Mouse (Mus musculus) gastrocnemius, adult 18-20 months (tissue): Measurements from ENCODE around the gene Ech1. TPM values are rescaled to one million over a fixed set of nuclear protein-coding genes. Genes with fewer than 3 reads are reported as not detected.
A peak's percentile ranks its signal among the peaks of the same experiment; 100 is the strongest.

Source experiments
- DNase-seq: peaks from one replicate; pipeline ENCODE4 v3.0.0; 2021; ENCODE audit warnings: low spot score
- total RNA-seq, 2 experiments: library from RNA; stranded (reverse); gene quantifications; 2 replicates each; pipeline ENCODE4 v1.2.3; 2021

Gene Ech1
- total RNA-seq, 2 experiments from 2014 or later: 227 to 344 TPM

GRCm38 (mm10) chr7:28818861-28819452 is 6.1 kb upstream of the Ech1 start:
- no peak for DNase-seq

- no peak for DNase-seq
Observed at GRCm38 (mm10) chr7:28819571-28819970, 5.4 kb upstream of the Ech1 start.

GRCm38 (mm10) chr7:28820358-28821260 is 4.4 kb upstream of the Ech1 start:
- DNase-seq: no peak

GRCm38 (mm10) chr7:28821261-28821831 is 3.7 kb upstream of the Ech1 start:
- peak; percentile 60 for DNase-seq

- DNase-seq: no peak
Observed at GRCm38 (mm10) chr7:28822556-28822955, 2.5 kb upstream of the Ech1 start.

GRCm38 (mm10) chr7:28822993-28823903 is 1.8 kb upstream of the Ech1 start:
- no peak for DNase-seq

GRCm38 (mm10) chr7:28823932-28824331 is 1.1 kb upstream of the Ech1 start:
- DNase-seq: no peak

- no peak for DNase-seq
Observed at GRCm38 (mm10) chr7:28825686-28826401, 827 bp downstream of the Ech1 start.

GRCm38 (mm10) chr7:28826402-28826772 is 1.4 kb downstream of the Ech1 start:
- DNase-seq: no peak

- DNase-seq: no peak
Observed at GRCm38 (mm10) chr7:28827338-28827737, 2.3 kb downstream of the Ech1 start.

GRCm38 (mm10) chr7:28829821-28830220 is 4.8 kb downstream of the Ech1 start:
- no peak for DNase-seq

- no peak for DNase-seq
Observed at GRCm38 (mm10) chr7:28830981-28831380, 6.0 kb downstream of the Ech1 start.

- no peak for DNase-seq
Observed at GRCm38 (mm10) chr7:28831411-28832125, 6.6 kb downstream of the Ech1 start.

GRCm38 (mm10) chr7:28832137-28832536 is 7.1 kb downstream of the Ech1 start:
- DNase-seq: no peak

GRCm38 (mm10) chr7:28833723-28834347 is 8.8 kb downstream of the Ech1 start, which contains the start of gene Lgals4:
Lgals4 (plus strand) TSS chr7:28833854.
- no peak for DNase-seq

- DNase-seq: no peak
Observed at GRCm38 (mm10) chr7:28836936-28837335, 11.9 kb downstream of the Ech1 start.

- DNase-seq: no peak
Observed at GRCm38 (mm10) chr7:28838331-28838730, 13.3 kb downstream of the Ech1 start.

GRCm38 (mm10) chr7:28847273-28847672 is 22.3 kb downstream of the Ech1 start:
- DNase-seq: no peak

GRCm38 (mm10) chr7:28849700-28850236 is 24.8 kb downstream of the Ech1 start:
- DNase-seq: no peak
